Mouse (Mus musculus) brown adipose tissue, adult 24 weeks (tissue): Measurements from ENCODE around the gene Fam69a. TPM values are rescaled to one million over a fixed set of nuclear protein-coding genes. Genes with fewer than 3 reads are reported as not detected.
"Not testable (repeated sequence)": the region's sequence is repeated elsewhere in the genome, so short reads cannot be mapped to it uniquely, and the experiment has no call there.

Experiments used
- H3K27ac ChIP-seq: fragments of 200-500 bp; replicated peaks from 2 replicates; pipeline ENCODE4 v1.5.1; 2012; ENCODE audit warnings: low read depth, mild to moderate bottlenecking, low read length
- H3K4me1 ChIP-seq: fragments of 200-500 bp; 2 replicates; pipeline ENCODE4 v1.6.1; 2012; ENCODE audit warnings: low read length, mixed read lengths; ENCODE audit not compliant: control insufficient read depth, insufficient read depth, insufficient read length
- H3K4me3 ChIP-seq: fragments of 200-500 bp; 2 replicates; pipeline ENCODE4 v1.5.1; 2012; ENCODE audit warnings: low read depth, mild to moderate bottlenecking, low read length, moderate library complexity; ENCODE audit not compliant: insufficient read depth
- polyA plus RNA-seq: library from polyadenylated mRNA; stranded (reverse); fragments of >200 nt; gene quantifications from 2 replicates; pipeline ENCODE4 v1.2.4, GENCODE M21; 2012; ENCODE audit not compliant: missing spikeins, insufficient read depth, insufficient read length

Gene Fam69a
- polyA plus RNA-seq, 1 experiment, result 22.9 TPM

DNA sequence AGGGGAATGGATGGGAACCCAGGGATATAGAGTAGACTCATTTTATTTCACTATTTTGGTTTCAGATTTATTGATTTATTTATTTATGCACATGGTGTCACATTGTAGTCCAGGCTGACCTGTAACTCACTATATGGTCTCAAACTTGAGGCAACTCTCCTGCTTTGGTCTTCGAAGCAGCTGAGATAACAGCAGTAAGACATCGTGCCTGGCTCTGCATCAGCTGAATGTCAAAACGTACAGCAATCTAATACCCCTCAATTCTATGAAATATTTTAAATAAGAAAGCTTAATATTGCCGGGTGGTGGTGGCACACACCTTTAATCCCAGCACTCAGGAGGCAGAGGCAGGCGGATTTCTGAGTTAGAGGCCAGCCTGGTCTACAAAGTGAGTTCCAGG is 75.9 kb downstream of the Fam69a start:
- Histone ChIP-seq H3K4me1 (no peaks in the 10 kb centered on the region), H3K4me3 (no peak overlapping the region), H3K27ac (no peak overlapping the region)

DNA sequence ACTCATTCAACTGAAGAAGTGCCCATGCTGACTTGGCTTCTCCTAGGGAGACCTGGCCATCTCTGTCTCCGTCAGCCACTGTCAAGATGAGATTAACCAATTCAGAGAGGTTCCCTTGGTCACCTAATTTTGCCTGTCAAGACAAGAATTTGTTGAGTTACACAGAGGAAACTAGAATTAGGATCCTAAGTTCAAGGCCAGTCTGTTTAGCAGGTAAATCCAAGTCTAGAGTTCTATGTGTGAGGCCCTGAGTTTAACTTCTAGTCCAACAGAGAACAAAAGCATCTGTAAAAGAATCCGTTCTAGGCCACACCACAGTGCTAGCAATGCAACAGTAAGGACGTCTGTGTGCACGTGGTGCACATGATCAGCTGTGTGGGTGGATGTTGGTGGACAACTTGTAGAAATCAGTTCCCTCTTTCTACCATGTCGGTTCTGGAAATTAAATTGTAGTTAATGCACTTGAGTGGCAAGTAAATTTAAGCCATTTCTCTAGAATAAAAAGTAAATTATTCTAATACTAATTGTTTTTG is 76.7 kb downstream of the Fam69a start:
- H3K27ac ChIP-seq, result no peak overlapping the region
- no peak overlapping the region for H3K4me3 ChIP-seq
- H3K4me1 ChIP-seq, result no peaks in the 10 kb centered on the region

DNA sequence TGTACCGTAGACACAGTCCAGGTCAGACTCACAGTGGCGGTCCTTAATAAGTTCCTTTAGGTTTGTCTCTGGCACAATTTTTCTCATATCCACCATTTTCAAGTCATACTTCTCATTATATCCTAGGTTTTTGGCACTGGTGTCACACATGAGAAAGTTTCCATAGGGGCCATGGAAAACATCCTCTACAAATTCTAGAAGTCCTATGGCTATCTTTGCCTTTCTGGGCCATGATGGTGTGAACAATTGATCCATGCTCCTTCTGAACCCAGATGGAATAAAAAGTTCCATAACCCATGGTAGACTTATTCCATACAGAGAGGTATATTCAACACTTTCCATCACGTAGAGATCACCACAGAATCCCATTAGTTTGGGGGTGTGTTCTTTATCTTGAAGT is 77.2 kb downstream of the Fam69a start:
- Histone ChIP-seq H3K4me1 (no peaks in the 10 kb centered on the region), H3K27ac (no peak overlapping the region), H3K4me3 (no peak overlapping the region)

DNA sequence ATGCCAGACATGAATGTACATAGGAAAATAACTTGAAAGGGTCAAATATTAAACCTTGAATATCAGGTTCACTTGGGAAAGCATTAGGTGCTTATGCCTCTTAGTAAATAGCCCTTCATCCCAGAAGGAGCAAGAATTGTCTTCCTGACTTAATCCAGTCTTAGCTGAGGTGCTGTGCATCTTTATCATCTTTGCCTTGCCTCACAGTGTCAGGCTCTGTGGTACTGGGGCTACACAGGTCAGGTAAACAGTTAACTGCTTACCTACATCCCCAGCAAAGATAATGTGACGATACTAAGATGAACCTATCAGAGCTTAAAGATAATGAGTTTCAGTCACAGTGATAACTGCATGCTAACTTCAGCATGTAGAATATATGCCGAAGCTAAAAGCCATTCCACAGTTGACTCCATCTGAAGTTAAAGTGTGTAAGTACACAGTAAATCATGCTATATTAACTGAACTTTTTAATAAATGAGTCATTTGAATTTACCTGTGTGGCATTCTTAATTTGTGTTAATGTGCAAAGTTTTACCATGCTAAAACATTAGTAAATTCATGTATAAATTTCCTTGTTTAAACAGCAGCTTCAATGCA is 78.3 kb downstream of the Fam69a start:
- Histone ChIP-seq H3K27ac (no peak overlapping the region), H3K4me3 (no peak overlapping the region), H3K4me1 (no peaks in the 10 kb centered on the region)

DNA sequence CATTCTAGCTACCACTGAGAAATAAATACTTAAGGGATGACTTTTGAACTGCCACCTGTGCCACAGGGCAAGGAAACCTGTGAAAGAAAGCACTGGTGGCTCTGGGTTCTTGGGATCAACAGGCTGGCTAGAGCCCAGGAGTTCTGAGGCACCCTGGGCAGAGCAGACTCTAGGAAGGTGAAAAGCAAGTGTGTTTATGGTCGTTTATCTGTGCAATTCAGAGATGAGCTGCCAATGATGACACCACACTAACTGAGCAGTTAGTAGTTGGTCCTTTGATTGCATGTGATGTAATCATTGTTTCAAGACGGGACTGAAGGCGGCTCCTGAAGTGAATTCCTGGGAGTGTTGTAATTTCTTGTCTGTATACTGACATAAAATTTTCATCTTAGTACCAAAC is 82.6 kb downstream of the Fam69a start:
- no peaks in the 10 kb centered on the region for H3K4me1 ChIP-seq
- no peak overlapping the region for H3K27ac ChIP-seq
- H3K4me3 ChIP-seq, result no peak overlapping the region

DNA sequence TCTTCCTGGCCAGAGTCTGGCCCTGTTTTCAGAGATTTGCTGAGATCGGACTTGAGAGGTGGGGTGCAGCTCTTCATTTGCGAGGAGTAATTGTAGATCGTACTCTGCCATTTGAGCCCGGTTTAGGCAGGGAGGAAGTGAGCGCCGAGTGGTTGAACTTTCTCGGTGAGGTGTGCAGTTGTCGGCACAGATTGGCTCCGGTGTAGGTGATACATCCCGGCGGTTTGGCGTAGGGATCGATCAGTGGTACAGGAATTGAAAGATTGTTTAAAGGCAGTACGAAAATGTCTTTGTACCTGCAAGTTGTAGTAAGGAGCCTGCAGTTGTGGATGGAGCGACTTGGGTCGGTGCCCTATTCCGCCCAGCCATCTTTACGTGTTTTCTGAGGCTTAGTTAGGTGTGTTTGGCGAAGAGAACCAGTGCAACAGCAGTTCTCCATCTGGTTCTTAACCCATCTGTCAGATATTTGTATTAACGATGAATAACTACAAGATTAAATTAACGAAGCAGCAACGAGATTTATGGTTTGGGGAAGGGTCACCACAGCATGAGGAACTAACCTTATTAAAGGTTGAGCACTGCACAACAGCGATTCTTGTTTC is 85.8 kb downstream of the Fam69a start:
- Histone ChIP-seq H3K4me1 (no peaks in the 10 kb centered on the region), H3K4me3 (peak overlapping the region; percentile 97), H3K27ac (peak overlapping the region; percentile 26; the same call in 1 of the 2 replicates)

DNA sequence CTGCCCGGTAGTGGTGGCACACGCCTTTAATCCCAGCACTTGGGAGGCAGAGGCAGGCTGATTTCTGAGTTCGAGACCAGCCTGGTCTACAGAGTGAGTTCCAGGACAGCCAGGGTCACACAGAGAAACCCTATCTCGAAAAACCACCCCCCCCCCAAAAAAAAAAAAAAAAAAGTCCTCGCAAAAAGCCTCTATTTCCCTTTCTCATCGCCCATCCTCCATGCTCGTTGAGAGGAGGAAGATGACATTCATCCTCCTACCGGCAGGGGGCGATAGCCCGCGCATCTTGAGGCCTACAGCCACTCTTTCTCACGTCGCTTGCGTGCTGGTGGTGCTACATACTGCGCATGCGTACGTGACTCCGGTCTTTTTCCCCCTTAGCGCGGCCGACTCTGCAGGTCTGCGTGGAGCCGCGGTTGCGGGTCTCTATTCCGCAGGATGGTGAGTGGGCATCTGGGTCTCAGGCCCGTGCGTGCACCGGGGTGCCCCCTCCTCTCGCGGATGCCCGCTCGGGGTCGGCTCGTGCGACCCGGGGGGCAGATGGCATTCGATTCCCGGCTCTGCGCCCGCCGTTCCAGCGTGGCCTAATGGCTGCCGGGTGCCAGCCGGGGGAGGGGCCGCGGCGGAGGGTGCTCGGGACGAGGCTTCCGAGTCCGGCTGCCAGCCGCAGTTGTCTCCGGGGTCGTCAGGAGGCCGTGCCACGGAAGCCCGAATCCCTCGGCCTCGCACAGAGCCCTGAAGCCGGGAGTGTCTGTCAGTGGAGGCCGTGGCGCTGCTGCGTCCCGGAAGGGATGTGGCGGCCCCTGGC is 86.5 kb downstream of the Fam69a start, which contains the start of gene Rpl5:
Rpl5 (plus strand) TSS at position 297 of the 808 bp plus-strand sequence.
- Histone ChIP-seq H3K4me1 (no peaks in the 10 kb centered on the region), H3K27ac (peak within 1 kb of the TSS; percentile 26; the same call in 1 of the 2 replicates), H3K4me3 (peak within 1 kb of the TSS; percentile 97)

DNA sequence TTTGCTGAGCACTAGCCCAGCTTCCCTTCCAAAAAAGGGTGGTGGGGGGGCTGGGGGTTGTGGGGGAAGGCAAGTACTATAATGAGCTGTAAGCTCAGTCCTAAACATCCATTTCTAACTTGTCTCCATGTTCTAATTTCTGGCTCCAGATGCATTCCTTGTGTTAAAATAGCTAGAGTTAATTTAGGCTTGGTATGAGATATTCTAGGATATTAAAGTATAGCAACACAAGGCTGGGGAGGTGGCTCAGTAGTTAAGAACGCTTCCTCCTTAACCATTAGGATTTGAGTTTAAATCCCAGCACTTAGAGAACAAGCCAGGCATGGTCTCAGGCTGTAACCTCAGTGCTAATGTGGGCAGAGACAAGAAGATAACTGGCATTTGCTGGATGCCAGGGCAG is 90.6 kb downstream of the Fam69a start:
- Histone ChIP-seq H3K27ac (no peak overlapping the region), H3K4me1 (no peaks in the 10 kb centered on the region), H3K4me3 (no peak overlapping the region)

DNA sequence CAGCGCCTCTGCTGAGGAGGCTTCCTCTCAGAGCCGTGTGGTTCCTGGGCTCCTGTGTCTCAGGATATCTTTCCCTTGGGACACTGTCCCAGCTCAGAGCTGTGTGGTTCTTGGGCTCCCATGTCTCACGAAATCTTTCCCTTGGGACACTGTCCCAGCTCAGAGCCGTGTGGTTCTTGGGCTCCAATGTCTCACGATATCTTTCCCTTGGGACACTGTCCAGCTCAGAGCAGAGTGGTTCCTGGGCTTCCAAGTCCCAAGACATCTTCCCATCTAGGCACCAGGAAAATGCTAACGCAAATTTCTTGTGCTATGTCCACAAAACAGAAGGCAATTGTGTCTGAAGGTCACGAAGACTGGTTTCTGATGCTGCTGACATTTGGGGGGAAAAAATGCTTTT is 92.2 kb downstream of the Fam69a start:
- Histone ChIP-seq H3K4me1 (no peaks in the 10 kb centered on the region), H3K27ac (no peak overlapping the region), H3K4me3 (no peak overlapping the region)

DNA sequence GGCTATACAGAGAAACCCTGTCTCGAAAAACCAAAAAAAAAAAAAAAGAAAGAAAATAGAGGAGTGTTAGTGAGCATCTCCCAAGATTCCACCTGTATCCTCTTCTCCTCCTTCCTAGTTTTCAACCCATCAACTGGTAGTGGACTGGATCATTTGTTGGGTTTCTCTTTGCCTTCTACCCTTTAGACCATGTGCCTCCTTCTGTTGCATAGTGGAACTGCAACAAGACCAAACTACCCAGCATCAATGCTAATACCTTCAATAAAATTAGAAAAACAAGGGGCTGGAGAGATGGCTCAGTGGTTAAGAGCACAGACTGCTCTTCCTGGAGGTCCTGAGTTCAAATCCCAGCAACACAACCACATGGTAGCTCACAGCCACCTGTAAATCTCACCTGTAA is 95.4 kb downstream of the Fam69a start:
- not testable (repeated sequence) for H3K4me1 ChIP-seq, H3K27ac ChIP-seq, H3K4me3 ChIP-seq

DNA sequence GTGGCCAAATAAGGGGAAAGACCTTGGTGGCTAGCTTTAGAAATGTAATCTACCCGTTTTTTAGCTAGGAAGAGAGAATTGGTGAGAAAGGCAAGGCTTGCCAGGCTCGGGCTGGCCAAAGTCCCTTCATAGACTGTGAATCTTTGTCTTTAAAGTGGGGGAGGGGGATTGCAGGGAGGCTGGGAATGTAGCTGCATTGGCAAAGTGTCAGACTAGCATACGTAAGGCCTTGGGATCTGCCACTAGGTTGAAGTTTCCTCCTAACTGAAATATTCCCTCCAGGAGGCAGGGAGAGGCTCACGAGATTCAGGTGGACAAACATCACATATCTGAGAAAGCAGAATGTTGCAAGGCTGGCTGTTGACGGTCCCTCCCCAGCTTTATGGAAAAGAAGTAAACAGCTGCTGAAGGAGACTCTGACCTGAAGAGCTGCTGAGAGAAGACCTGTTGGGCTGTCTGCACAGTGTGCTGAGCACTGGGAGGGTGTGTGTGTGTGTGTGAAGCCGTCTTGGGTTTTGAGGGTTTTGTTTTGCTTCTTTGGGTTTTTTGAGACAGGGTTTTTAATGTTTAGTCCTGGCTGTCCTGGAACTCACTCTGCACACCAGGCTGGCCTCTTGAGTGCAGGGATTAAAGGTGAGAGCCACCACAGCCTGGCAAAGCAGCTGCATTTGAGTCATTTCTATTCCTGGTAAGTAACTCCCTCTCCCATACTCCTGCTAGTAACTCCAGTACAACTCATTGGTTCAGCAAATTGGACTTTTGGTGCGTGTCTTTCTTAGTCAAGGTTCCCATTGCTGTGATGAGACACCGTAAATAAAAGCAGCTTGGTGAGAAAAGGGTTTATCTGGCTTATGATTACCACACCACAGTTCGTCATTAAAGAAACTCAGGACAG is 96.6 kb downstream of the Fam69a start:
- Histone ChIP-seq H3K27ac (no peak overlapping the region), H3K4me1 (no peaks in the 10 kb centered on the region), H3K4me3 (no peak overlapping the region)

DNA sequence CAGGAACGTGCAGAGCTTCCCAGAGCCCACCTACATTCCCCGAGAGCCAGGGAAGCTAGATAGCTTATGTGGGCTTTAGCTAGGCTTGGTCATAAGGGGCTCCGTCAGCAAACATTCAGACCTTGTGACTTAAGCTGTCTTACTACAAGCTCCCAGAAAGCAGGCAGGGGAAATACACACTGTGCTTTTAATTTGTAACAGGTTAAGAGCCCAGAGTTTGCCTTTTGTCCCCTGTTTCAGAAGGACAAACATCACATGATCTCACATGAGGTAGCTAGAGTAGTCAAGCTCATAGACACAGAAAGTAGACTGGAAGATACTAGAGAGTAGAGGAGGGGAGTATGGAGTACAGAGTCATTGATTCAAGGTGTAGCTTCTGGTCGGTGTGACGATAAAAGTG is 106.2 kb downstream of the Fam69a start:
- Histone ChIP-seq H3K4me3 (no peak overlapping the region), H3K27ac (no peak overlapping the region)

DNA sequence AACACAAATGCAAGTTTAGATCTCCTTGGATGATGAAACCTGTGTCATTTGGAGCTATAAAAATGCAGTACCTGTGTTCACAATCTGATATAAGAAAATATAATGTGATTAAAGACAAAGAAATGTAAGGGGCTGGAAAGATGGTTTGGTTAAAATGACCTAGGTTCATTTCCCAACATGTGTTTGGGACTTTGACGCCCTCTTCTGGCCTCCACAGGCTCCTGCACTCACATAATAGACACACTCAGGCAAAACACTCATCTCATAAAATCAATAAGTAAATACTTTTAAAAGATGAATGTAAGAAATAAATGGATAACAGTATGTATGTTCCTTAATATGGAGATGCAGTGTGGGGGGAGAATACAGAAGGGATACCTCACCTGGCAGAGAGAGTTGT is 109.8 kb downstream of the Fam69a start:
- H3K27ac ChIP-seq, result no peak overlapping the region
- no peaks in the 10 kb centered on the region for H3K4me1 ChIP-seq
- no peak overlapping the region for H3K4me3 ChIP-seq

More for the DNA sequence above, 106.2 kb downstream of the Fam69a start:
- H3K4me1 ChIP-seq, result no peaks in the 10 kb centered on the region

DNA sequence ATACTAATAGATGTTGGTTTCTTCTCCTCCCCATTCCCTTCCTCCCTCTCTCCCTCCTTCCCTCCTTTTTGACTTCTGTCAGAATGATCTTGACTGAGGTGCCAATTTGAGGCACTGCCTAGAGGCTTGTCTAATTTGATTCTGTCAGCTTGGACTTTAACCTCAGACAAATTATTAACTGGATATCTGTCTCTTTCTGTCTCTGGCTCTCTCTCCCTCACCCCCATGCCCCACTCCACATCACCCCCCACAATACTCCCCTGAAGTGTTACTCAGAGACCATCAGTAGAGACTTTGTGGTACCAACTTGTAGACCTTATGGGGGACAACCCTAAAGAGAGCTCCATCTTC is 111.6 kb downstream of the Fam69a start:
- H3K4me3 ChIP-seq, result no peak overlapping the region
- H3K27ac ChIP-seq, result no peak overlapping the region

More for the DNA sequence above, 111.6 kb downstream of the Fam69a start:
- no peaks in the 10 kb centered on the region for H3K4me1 ChIP-seq
